Mouse (Mus musculus) cerebellum, adult 9-10 months (tissue): ENCODE data around the gene Espn.

Source experiments
- DNase-seq: peaks from one replicate; pipeline ENCODE4 v3.0.0; 2022

Espn gene

GRCm38 (mm10) chr4:152092751-152093293 lies 59.3 kb downstream of the Espn start:
- DNase-seq: no peak

GRCm38 (mm10) chr4:152090191-152090590 lies 62.0 kb downstream of the Espn start:
- DNase-seq: no peak

GRCm38 (mm10) chr4:152088556-152089120 lies 63.5 kb downstream of the Espn start:
- DNase-seq: no peak

GRCm38 (mm10) chr4:152088133-152088532 lies 64.0 kb downstream of the Espn start:
- no peak for DNase-seq

- DNase-seq: no peak
Observed at GRCm38 (mm10) chr4:152087211-152088081, 64.7 kb downstream of the Espn start.

- DNase-seq: no peak
Observed at GRCm38 (mm10) chr4:152086505-152087210, 65.5 kb downstream of the Espn start.

- DNase-seq: no peak
Observed at GRCm38 (mm10) chr4:152084616-152085015, 67.6 kb downstream of the Espn start.

- DNase-seq: no peak
Observed at GRCm38 (mm10) chr4:152083611-152084220, 68.5 kb downstream of the Espn start.

- no peak for DNase-seq
Observed at GRCm38 (mm10) chr4:152079931-152080330, 72.2 kb downstream of the Espn start.

- no peak for DNase-seq
Observed at GRCm38 (mm10) chr4:152079261-152079660, 72.9 kb downstream of the Espn start.

GRCm38 (mm10) chr4:152078105-152078530 lies 74.1 kb downstream of the Espn start:
- no peak for DNase-seq

GRCm38 (mm10) chr4:152077191-152077590 lies 75.0 kb downstream of the Espn start:
- no peak for DNase-seq

- DNase-seq: no peak
Observed at GRCm38 (mm10) chr4:152074548-152074947, 77.6 kb downstream of the Espn start.

GRCm38 (mm10) chr4:152073715-152074114 lies 78.5 kb downstream of the Espn start:
- DNase-seq: no peak

- DNase-seq: no peak
Observed at GRCm38 (mm10) chr4:152072655-152073054, 79.5 kb downstream of the Espn start.

- no peak for DNase-seq
Observed at GRCm38 (mm10) chr4:152072121-152072601, 80.0 kb downstream of the Espn start, which contains the start of gene Plekhg5. Gene Plekhg5 (plus strand): TSS chr4:152072498.

GRCm38 (mm10) chr4:152070494-152071396 lies 81.4 kb downstream of the Espn start:
- DNase-seq: no peak
